Mouse (Mus musculus) cerebellum, postnatal 14 days (tissue): ENCODE measurements at regions not wholly inside any gene's neighbourhood (a gene's known extent, or its start where the extent isn't known, plus 50 kb on each side); places are given as distances from the start of the nearest gene placed in this dataset.
A peak's percentile ranks its signal among the peaks of the same experiment; 100 is the strongest.
"Not testable (repeated sequence)": the region's sequence is repeated elsewhere in the genome, so short reads cannot be mapped to it uniquely, and the experiment has no call there.

Experiments
- DNase-seq, 2 experiments: peaks; one replicate each; pipeline ENCODE4 v3.0.0; 2021; ENCODE audit warnings: mixed read lengths in 2 of 2

- DNase-seq = no peak
Measured at GRCm38 (mm10) chr10:16171251-16171650, 1453.2 kb upstream of the Gje1 start.

DNA sequence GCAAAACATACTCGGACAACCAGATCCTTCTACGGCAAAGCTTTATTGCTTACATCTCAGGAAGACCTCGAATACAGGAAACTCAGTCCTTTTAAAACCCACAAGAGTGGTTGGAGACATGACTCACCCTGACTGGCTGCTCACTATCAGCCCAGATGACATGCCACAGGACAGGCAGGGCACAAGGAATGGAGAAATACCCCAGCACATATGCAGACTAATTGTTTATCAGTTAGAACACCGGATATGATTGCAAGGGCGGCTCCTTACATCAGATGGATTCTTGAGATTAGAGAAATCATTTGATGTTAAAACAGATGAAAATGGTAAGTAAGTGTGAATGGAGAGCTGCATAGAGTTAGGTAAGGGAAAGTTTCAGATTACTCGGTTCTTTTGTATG is 1441.5 kb upstream of the Gje1 start:
- DNase-seq = not testable (repeated sequence)

GRCm38 (mm10) chr10:16158445-16158844 is 1440.4 kb upstream of the Gje1 start:
- DNase-seq = no peak

DNA sequence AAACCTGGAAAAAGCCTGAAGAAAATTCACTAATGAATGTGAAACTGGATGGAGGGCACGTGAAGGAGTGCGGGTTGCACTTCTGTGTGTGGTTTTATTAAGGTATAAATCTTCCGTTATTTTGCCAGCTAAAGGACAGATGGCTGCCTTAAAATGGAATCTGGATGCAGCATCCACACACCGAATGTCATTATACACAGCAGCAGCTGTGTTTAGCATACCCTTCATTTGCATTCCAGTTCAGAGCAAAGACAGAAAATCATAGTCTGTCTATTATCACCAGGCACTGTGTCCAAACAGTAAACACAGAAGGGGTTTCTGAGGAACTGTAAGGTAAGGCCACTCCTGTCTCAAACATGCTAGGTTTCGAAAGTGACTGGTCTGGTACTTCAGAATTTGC is 1438.9 kb upstream of the Gje1 start:
- DNase-seq = no peak

DNA sequence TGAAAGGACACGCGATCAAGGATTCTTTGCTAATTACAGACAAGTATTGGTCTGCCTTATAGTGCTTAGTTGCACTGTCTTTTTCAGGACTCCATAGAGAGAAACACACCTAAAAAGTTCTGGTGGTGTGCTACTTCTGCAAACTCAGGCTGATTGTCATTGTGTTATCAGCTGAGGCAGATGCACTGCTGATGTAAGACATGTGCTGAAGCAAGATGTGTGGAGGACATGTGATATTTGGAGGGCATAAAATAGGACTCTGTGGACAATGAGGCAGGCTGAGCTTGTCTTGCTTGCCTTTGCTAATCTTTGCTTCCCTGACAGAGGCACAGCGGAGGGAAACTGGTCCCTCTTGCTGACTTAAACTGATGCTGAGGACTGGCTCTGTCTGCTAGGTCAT is 1431.0 kb upstream of the Gje1 start:
- DNase-seq = no peak

DNA sequence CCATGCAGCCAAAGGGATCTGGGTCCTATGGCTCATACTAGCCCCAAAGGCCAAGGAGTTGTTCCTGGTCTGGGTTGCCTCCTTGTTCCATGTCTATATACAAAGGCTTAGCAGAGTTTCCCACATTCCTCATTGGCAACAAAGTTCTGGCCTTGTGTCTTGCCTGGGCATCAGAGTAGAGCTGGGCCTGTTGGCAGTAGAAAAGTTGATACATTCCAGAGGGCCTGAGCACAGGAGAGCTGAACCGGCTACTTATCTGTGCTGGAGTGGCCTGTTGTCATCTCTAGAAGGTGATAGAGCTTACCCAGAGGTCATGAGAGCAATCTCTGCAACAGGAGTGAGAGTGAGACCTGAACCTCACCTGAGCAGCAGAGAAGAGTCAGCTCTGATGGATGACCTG is 1427.4 kb upstream of the Gje1 start:
- no peak for DNase-seq

DNA sequence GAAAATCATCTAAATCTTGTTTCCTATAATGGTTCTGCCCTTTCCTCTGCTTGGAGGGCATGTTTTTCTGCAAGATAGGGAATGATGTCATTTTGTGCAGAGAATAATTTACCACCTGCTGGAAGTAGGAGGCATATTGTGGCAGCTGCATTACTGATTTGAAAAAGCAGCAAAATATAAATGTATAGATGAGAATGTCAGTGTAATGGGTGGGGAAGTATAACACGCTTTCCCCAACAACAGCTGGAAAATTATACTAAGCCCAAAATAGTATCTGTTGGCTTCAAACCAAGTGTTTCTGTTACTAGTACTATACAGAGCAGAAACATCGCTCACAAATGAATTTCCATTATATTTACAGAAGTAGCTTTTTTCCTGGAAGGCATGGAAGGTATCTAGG is 1405.9 kb upstream of the Gje1 start:
- DNase-seq = no peak

- no peak for DNase-seq
Measured at GRCm38 (mm10) chr10:16088210-16088609, 1370.2 kb upstream of the Gje1 start.

DNA sequence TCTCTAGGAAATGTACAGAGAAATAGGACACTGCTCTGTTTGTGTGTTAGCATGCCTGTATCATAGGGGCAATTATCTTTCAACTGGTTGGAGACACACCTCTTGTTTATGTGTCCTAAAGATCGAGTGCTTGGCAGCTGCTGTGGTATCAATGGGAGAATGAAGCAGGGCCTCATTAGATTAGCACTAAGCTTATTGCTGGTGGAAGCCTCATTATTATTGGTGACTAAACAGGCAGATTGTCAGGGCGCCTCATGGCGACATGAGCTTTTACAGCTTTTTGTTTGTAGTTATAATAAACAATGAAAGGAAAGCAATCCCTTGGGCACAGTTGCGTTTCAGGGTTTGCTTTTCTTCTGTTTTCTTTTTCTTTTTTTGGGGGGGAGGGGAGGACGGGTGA is 1335.0 kb upstream of the Gje1 start:
- no peak for DNase-seq

GRCm38 (mm10) chr10:16052463-16052889 is 1334.5 kb upstream of the Gje1 start:
- peak in 1 of 2 experiments; percentile 3 for DNase-seq

GRCm38 (mm10) chr10:16036255-16036654 is 1318.2 kb upstream of the Gje1 start:
- DNase-seq = no peak

DNA sequence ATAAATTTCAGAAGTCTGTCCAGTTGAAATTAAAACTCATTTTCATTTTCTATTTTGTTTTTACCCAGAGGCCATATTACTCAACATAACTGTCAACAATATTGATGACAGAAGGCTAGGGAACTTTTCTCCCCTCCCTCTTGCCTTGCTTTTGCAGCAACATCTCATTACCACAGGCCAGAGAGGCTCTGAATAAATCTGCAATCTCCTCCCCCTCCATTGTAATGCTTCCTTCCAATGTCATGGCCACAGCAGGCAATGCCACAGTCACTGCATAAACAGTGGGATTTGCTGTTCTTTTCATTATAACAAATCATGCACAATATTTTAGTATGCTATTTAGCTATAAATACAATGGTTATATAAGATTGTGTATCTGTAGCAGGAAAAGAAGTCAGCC is 1315.1 kb upstream of the Gje1 start:
- no peak for DNase-seq

GRCm38 (mm10) chr10:16030802-16031201 is 1312.8 kb upstream of the Gje1 start:
- peak in 1 of 2 experiments; percentile 9 for DNase-seq

- no peak for DNase-seq
Measured at GRCm38 (mm10) chr10:16014806-16015205, 1296.8 kb upstream of the Gje1 start.

DNA sequence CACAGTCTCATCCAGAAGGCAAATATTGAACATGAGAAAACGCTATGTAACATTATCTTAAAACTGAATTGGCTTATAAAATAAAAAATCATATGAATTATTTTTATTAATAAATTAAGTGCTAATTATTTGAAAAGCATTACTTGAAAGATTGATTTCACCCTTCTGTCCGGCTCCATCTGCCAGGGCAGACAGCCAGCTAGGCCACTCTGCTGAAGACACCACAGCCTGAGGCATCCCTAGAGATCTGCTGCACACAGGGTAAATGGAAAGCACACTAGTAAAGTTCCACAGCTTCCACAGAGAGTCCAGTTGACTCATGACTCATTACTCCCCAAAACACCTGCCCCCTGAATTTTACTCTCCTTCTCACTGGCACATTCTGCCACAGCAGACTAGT is 1283.2 kb upstream of the Gje1 start:
- DNase-seq = peak; percentile 37 to 48

DNA sequence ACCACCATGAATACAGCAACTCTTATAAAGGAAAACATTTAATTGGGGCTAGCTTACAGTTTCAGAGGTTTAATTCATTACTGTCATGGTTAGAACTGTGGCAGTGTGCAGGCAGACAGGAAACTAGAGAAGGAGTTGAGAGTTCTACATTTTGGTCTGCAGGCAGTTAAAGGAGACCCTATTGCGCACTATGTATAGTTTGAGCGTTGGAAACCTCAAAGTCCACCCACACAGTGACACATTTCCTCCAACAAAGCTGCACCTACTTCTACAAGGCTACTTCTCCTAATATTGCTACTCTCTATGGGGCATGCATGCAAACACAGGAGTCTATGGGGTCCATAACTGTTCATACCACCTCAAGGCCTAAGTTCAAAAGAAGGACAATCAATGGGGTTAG is 1275.3 kb upstream of the Gje1 start:
- no peak for DNase-seq
